25 mouse cellular contexts compared by ENCODE assay signal in genomic region chr11:97199519-97199918, GRCm38 (mm10). TPM values are rescaled to one million over a fixed set of nuclear protein-coding genes. Genes with fewer than 3 reads are reported as not detected.
A peak's percentile ranks its signal among the peaks of the same experiment; 100 is the strongest.
DNase-seq lines count a peak whose midpoint lies in the region; ATAC-seq and TF ChIP-seq lines count a peak whose summit lies in the region.
"Had no signal": no experiment of that assay in that cellular context is flagged by ENCODE, and none has a peak within 500 bp of the region (broad histone marks: within the 10 kb centered on the region; RNA-seq: fewer than 3 reads in every experiment).

No protein-coding gene starts in this region.

- no peaks in the 10 kb centered on the region for H3K36me3 ChIP-seq in liver, adult 2 months (ENCODE audit: control insufficient read depth, insufficient read depth, low read length)
- H3K36me3 ChIP-seq in liver, embryonic 12.5 days: no peaks in the 10 kb centered on the region
- H3K36me3 ChIP-seq in liver, postnatal 0 days (replicated peaks; ENCODE audit: insufficient read depth, low read length): no peaks in the 10 kb centered on the region
- H3K36me3 ChIP-seq in heart, embryonic 12.5 days: no peaks in the 10 kb centered on the region
- H3K36me3 ChIP-seq: heart, embryonic 10.5 days; heart, embryonic 15.5 days; hindbrain, embryonic 15.5 days had no signal

- H3K79me2 ChIP-seq in liver, adult 2 months (ENCODE audit: control insufficient read depth, insufficient read depth, low read length): no peaks in the 10 kb centered on the region

- no peak overlapping the region for H3K27ac ChIP-seq in liver, adult 2 months (replicated peaks; ENCODE audit: insufficient read depth, low read depth, low read length)
- H3K27ac ChIP-seq in liver, embryonic 12.5 days: no peak overlapping the region
- no peak overlapping the region for H3K27ac ChIP-seq in liver, postnatal 0 days (ENCODE audit: low read depth)
- no peak overlapping the region for H3K27ac ChIP-seq in heart, embryonic 12.5 days (ENCODE audit: poor library complexity, severe bottlenecking)
- H3K27ac ChIP-seq: embryonic facial prominence, embryonic 10.5 days; forebrain, embryonic 10.5 days; heart, embryonic 10.5 days; heart, embryonic 15.5 days; hindbrain, embryonic 10.5 days; hindbrain, embryonic 15.5 days had no signal

- H3K27me3 ChIP-seq in liver, adult 2 months (ENCODE audit: control insufficient read depth, insufficient read depth, low read length): no peaks in the 10 kb centered on the region
- peaks cover 12% of the 10 kb centered on the region; the same call in 1 of the 2 replicates for H3K27me3 ChIP-seq in liver, embryonic 12.5 days (replicated peaks)
- H3K27me3 ChIP-seq in liver, postnatal 0 days (ENCODE audit: insufficient read depth, low read length): no peaks in the 10 kb centered on the region
- H3K27me3 ChIP-seq in heart, embryonic 12.5 days (replicated peaks): no peaks in the 10 kb centered on the region
- H3K27me3 ChIP-seq: CH12.LX; heart, embryonic 15.5 days; hindbrain, embryonic 15.5 days; Patski had no signal

- H3K4me1 ChIP-seq in liver, adult 2 months (ENCODE audit: control insufficient read depth, insufficient read depth, low read length): no peaks in the 10 kb centered on the region; the same call in 1 of the 2 replicates
- no peaks in the 10 kb centered on the region for H3K4me1 ChIP-seq in liver, embryonic 12.5 days
- H3K4me1 ChIP-seq in liver, postnatal 0 days (ENCODE audit: insufficient read depth): no peaks in the 10 kb centered on the region; the same call in 1 of the 2 replicates
- peaks cover 8% of the 10 kb centered on the region; the same call in 1 of the 2 replicates for H3K4me1 ChIP-seq in heart, embryonic 12.5 days (replicated peaks)
- H3K4me1 ChIP-seq: forebrain, embryonic 10.5 days; heart, embryonic 15.5 days; hindbrain, embryonic 10.5 days; hindbrain, embryonic 15.5 days had no signal

- no peak for ATAC-seq in liver, embryonic 12.5 days
- ATAC-seq in liver, postnatal 0 days: peak; percentile 74; the same call in 1 of the 2 replicates
- no peak for ATAC-seq in heart, embryonic 12.5 days (ENCODE audit: insufficient number of reproducible peaks, low FRiP score)
- ATAC-seq: activated CD4-positive, CD25-positive, alpha-beta regulatory T cell, adult 4 months; forebrain, embryonic 14.5 days; Patski had no signal

- H3K9me3 ChIP-seq in liver, embryonic 12.5 days (replicated peaks): no peaks in the 10 kb centered on the region
- no peaks in the 10 kb centered on the region for H3K9me3 ChIP-seq in liver, postnatal 0 days (ENCODE audit: low read length)
- H3K9me3 ChIP-seq in heart, embryonic 12.5 days (replicated peaks): 0 out of 2 replicates have a peak, but pooled peaks cover 3% of the 10 kb centered on the region
- H3K9me3 ChIP-seq: embryonic facial prominence, embryonic 10.5 days; forebrain, embryonic 10.5 days; heart, embryonic 10.5 days; heart, embryonic 15.5 days; hindbrain, embryonic 10.5 days; hindbrain, embryonic 15.5 days had no signal

- peak; percentile 60 for DNase-seq in adrenal gland, adult 2 months
- DNase-seq in adrenal gland, adult 18-20 months (ENCODE audit: low spot score in 2 of 2): no peak
- DNase-seq in liver, adult 2 months (ENCODE audit: extremely low read depth, low read depth, low spot score): peak; percentile 74
- peak; percentile 23 for DNase-seq in adrenal gland, postnatal 25 days
- peak; percentile 44 for DNase-seq in liver, postnatal 0 days
- DNase-seq in heart, postnatal 4 days: no peak
- DNase-seq: cerebellum, adult 11-12 months; cerebellum, adult 9-10 months; gastrocnemius, postnatal 36 days; heart, adult 18-20 months; heart, postnatal 14 days; kidney, adult 11 months had no signal

- WGBS in liver, adult 2 months: 16% methylated on average over 6 of the region's 6 CpGs
- WGBS in liver, embryonic 12.5 days (ENCODE audit: insufficient replicate concordance): 60% methylated on average over 6 of the region's 6 CpGs
- 53% methylated on average over 6 of the region's 6 CpGs for WGBS in liver, postnatal 0 days (ENCODE audit: insufficient replicate concordance)
- 84% methylated on average over 6 of the region's 6 CpGs for WGBS in heart, embryonic 12.5 days

- TF ChIP-seq POLR2A in liver, adult 2 months (IDR thresholded peaks at IDR 0.05; ENCODE audit: extremely low read depth, insufficient read depth, low read length): no peak

- TF ChIP-seq EP300 in liver, postnatal 0 days (IDR thresholded peaks at IDR 0.05; ENCODE audit: low read depth): no peak

- H3K4me2 ChIP-seq in liver, embryonic 12.5 days: no peak overlapping the region
- H3K4me2 ChIP-seq in liver, postnatal 0 days (ENCODE audit: low read depth, low read length): no peak overlapping the region
- no peak overlapping the region for H3K4me2 ChIP-seq in heart, embryonic 12.5 days
- H3K4me2 ChIP-seq: heart, embryonic 15.5 days; hindbrain, embryonic 15.5 days had no signal

- H3K9ac ChIP-seq in liver, adult 2 months (ENCODE audit: low read depth, low read length): no peak overlapping the region
- no peak overlapping the region for H3K9ac ChIP-seq in liver, embryonic 12.5 days
- H3K9ac ChIP-seq in liver, postnatal 0 days (replicated peaks): no peak overlapping the region
- H3K9ac ChIP-seq in heart, embryonic 12.5 days: no peak overlapping the region
- H3K9ac ChIP-seq: heart, embryonic 15.5 days; hindbrain, embryonic 15.5 days had no signal

- H3K4me3 ChIP-seq in liver, adult 2 months (ENCODE audit: insufficient read depth, low read depth, low read length): no peak overlapping the region
- no peak overlapping the region for H3K4me3 ChIP-seq in liver, embryonic 12.5 days
- no peak overlapping the region for H3K4me3 ChIP-seq in liver, postnatal 0 days (ENCODE audit: low read depth, low read length)
- no peak overlapping the region for H3K4me3 ChIP-seq in heart, embryonic 12.5 days
- H3K4me3 ChIP-seq: embryonic facial prominence, embryonic 10.5 days; erythroblast, embryonic 14.5 days; forebrain, embryonic 10.5 days; heart, embryonic 10.5 days; heart, embryonic 15.5 days; hindbrain, embryonic 10.5 days; hindbrain, embryonic 15.5 days had no signal

- TF ChIP-seq CTCF in liver, adult 2 months (IDR thresholded peaks at IDR 0.05; ENCODE audit: low read depth, low read length): no peak
- no peak for TF ChIP-seq CTCF in liver, postnatal 0 days (IDR thresholded peaks at IDR 0.05; ENCODE audit: low read depth)

RNA-seq across cellular contexts. Expression of gene Kpnb1, which starts 11.8 kb away (rescaled TPM):
- 100 to 1,000 TPM in 1 of 2 experiments, 10 to 100 TPM in 1; 98.1 to 113 TPM for total RNA-seq in adrenal gland, adult 2 months (2021)
- polyA plus RNA-seq in adrenal gland, adult 2 months (2012; rRNA removed): 8.8 and 11.4 TPM in 2 replicates
- 100 to 1,000 TPM; 104 to 120 TPM for total RNA-seq in adrenal gland, adult 18-20 months (2021)
- 40.7 and 44.6 TPM in 2 replicates for total RNA-seq in liver, adult 2 months (2014; rRNA removed)
- 14.9 and 16.2 TPM in 2 replicates for polyA plus RNA-seq in liver, adult 2 months (2012; rRNA removed)
- 38.5 and 39.3 TPM in 2 replicates for polyA plus RNA-seq in liver, embryonic 12.5 days (2016; fragmentation: Nextera tagmentation; extraction: Ambion mirVana)
- 116 and 120 TPM in 2 replicates for total RNA-seq in adrenal gland, postnatal 25 days (2021)
- 12.1 and 12.3 TPM in 2 replicates for polyA plus RNA-seq in liver, postnatal 0 days (2015; fragmentation: Nextera tagmentation; extraction: Ambion mirVana)
- polyA plus RNA-seq in heart, embryonic 12.5 days (2016; fragmentation: Nextera tagmentation; extraction: Ambion mirVana): 41.7 and 45.4 TPM in 2 replicates
- total RNA-seq in heart, postnatal 4 days (2021): 100 to 1,000 TPM; 160 to 162 TPM

RNA-seq across cellular contexts. Expression of gene Tbkbp1, which starts 48.2 kb away (rescaled TPM):
- 10 to 100 TPM in 1 of 2 experiments, 1 to 10 TPM in 1; 9.7 to 13.1 TPM for total RNA-seq in adrenal gland, adult 2 months (2021)
- 33.8 and 53.8 TPM in 2 replicates for polyA plus RNA-seq in adrenal gland, adult 2 months (2012; rRNA removed)
- total RNA-seq in adrenal gland, adult 18-20 months (2021): 10 to 100 TPM; 11.7 to 16.2 TPM
- 1.0 and 1.9 TPM in 2 replicates for total RNA-seq in liver, adult 2 months (2014; rRNA removed)
- 6.1 and 6.4 TPM in 2 replicates for polyA plus RNA-seq in liver, adult 2 months (2012; rRNA removed)
- 3.6 and 4.0 TPM in 2 replicates for polyA plus RNA-seq in liver, embryonic 12.5 days (2016; fragmentation: Nextera tagmentation; extraction: Ambion mirVana)
- 11.1 and 12.7 TPM in 2 replicates for total RNA-seq in adrenal gland, postnatal 25 days (2021)
- polyA plus RNA-seq in liver, postnatal 0 days (2015; fragmentation: Nextera tagmentation; extraction: Ambion mirVana): 1.6 and 1.8 TPM in 2 replicates
- 10.6 and 12.6 TPM in 2 replicates for polyA plus RNA-seq in heart, embryonic 12.5 days (2016; fragmentation: Nextera tagmentation; extraction: Ambion mirVana)
- total RNA-seq in heart, postnatal 4 days (2021): 10 to 100 TPM; 17.0 to 17.7 TPM

Comparison
In these comparisons a context has a peak if more than half of its experiments do, and no peak if none do; other contexts are left out.
1. DNase-seq: peak in adrenal gland, adult 2 months (single experiment), liver, adult 2 months (single experiment), adrenal gland, postnatal 25 days (single experiment) and liver, postnatal 0 days (single experiment); none in adrenal gland, adult 18-20 months (0 of 2) and heart, postnatal 4 days (single experiment).